Mouse (Mus musculus) forebrain, postnatal 0 days (tissue): ENCODE results near the gene Galnt6. TPM values are rescaled to one million over a fixed set of nuclear protein-coding genes. Genes with fewer than 3 reads are reported as not detected.
"Not testable (repeated sequence)": the region's sequence is repeated elsewhere in the genome, so short reads cannot be mapped to it uniquely, and the experiment has no call there.

Experiments used
- ATAC-seq: fragments of 200-750 bp; cut with Nextera tagmentation; 2 replicates; pipeline ENCODE4 v1.8.0; 2017; ENCODE audit warnings: mild to moderate bottlenecking, moderate library complexity
- DNase-seq: peaks from one replicate; pipeline ENCODE4 v3.0.0-alpha.2; 2015
- H3K27ac ChIP-seq: fragments of 300-500 bp; sonication (generic); 2 replicates; pipeline ENCODE4 v1.5.1; 2014; ENCODE audit warnings: low read depth, mild to moderate bottlenecking, antibody characterized with exemption, low read length, moderate library complexity, mixed read lengths
- H3K27me3 ChIP-seq: fragments of 300-500 bp; sonication (generic); 2 replicates; pipeline ENCODE4 v1.6.1; 2014; ENCODE audit warnings: mild to moderate bottlenecking, low read length, mixed read lengths; ENCODE audit not compliant: insufficient read depth
- H3K36me3 ChIP-seq: fragments of 300-500 bp; sonication (generic); 2 replicates; pipeline ENCODE4 v1.6.1; 2014; ENCODE audit warnings: mild to moderate bottlenecking, moderate library complexity; ENCODE audit not compliant: insufficient read depth
- H3K4me1 ChIP-seq: fragments of 300-500 bp; sonication (generic); 2 replicates; pipeline ENCODE4 v1.6.1; 2014; ENCODE audit warnings: antibody characterized with exemption; ENCODE audit not compliant: insufficient read depth
- H3K4me2 ChIP-seq: fragments of 300-500 bp; sonication (generic); 2 replicates; pipeline ENCODE4 v1.6.1; 2014; ENCODE audit warnings: low read depth, mild to moderate bottlenecking, moderate library complexity
- H3K4me3 ChIP-seq: fragments of 300-500 bp; sonication (generic); 2 replicates; pipeline ENCODE4 v1.5.1; 2014; ENCODE audit warnings: low read depth, low read length, mixed read lengths
- H3K9ac ChIP-seq: fragments of 300-500 bp; sonication (generic); 2 replicates; pipeline ENCODE4 v1.6.1; 2014; ENCODE audit warnings: mild to moderate bottlenecking
- H3K9me3 ChIP-seq: fragments of 300-500 bp; sonication (generic); 2 replicates; pipeline ENCODE4 v1.6.1; 2016; ENCODE audit warnings: low read length
- CTCF ChIP-seq: sonication (generic); IDR thresholded peaks from 2 replicates; pipeline ENCODE4 v1.5.1; 2016; ENCODE audit warnings: antibody characterized with exemption, control low read depth, low read depth
- WGBS: fragments of 180-500 bp; shearing (Covaris S2); extraction: QIAGEN DNeasy Blood & Tissue Kit; methylation state at CpG from one replicate; pipeline ENCODE4 v1.1.7; 2014; 5-methylcytosine and 5-hydroxymethylcytosine counted together
- polyA plus RNA-seq: library from polyadenylated mRNA; unstranded; fragments of >200 nt; fragmentation: Nextera tagmentation; extraction: Ambion mirVana; gene quantifications from 2 replicates; pipeline ENCODE4 v1.2.1, GENCODE M21; 2015
- total RNA-seq: library from RNA; depleted of rRNA; stranded (reverse); fragments of >200 nt; gene quantifications from 2 replicates; pipeline ENCODE4 v1.2.3, GENCODE M21; 2014; rRNA removed

Galnt6 gene
- total RNA-seq (0.77 and 1.5 TPM in 2 replicates), polyA plus RNA-seq (0.24 and 0.47 TPM in 2 replicates)

GRCm38 (mm10) chr15:100729281-100729985 is at the start of gene Galnt6:
Galnt6 (minus strand) TSS chr15:100729376.
- WGBS, result 10% methylated on average over 52 of the region's 57 CpGs
- ATAC-seq (no peak), DNase-seq (no peak)
- Histone ChIP-seq H3K9ac (0 out of 2 replicates have a peak within 1 kb of the TSS, but pooled peaks have one; percentile 10), H3K27me3 (peaks cover 33% of the 10 kb centered on the region), H3K4me1 (no peaks in the 10 kb centered on the region), H3K9me3 (no peaks in the 10 kb centered on the region), H3K4me2 (peak within 1 kb of the TSS; percentile 52), H3K4me3 (peak within 1 kb of the TSS; percentile 30), H3K36me3 (no peaks in the 10 kb centered on the region), H3K27ac (no peak within 1 kb of the TSS)
- TF ChIP-seq CTCF, result no peak

DNA sequence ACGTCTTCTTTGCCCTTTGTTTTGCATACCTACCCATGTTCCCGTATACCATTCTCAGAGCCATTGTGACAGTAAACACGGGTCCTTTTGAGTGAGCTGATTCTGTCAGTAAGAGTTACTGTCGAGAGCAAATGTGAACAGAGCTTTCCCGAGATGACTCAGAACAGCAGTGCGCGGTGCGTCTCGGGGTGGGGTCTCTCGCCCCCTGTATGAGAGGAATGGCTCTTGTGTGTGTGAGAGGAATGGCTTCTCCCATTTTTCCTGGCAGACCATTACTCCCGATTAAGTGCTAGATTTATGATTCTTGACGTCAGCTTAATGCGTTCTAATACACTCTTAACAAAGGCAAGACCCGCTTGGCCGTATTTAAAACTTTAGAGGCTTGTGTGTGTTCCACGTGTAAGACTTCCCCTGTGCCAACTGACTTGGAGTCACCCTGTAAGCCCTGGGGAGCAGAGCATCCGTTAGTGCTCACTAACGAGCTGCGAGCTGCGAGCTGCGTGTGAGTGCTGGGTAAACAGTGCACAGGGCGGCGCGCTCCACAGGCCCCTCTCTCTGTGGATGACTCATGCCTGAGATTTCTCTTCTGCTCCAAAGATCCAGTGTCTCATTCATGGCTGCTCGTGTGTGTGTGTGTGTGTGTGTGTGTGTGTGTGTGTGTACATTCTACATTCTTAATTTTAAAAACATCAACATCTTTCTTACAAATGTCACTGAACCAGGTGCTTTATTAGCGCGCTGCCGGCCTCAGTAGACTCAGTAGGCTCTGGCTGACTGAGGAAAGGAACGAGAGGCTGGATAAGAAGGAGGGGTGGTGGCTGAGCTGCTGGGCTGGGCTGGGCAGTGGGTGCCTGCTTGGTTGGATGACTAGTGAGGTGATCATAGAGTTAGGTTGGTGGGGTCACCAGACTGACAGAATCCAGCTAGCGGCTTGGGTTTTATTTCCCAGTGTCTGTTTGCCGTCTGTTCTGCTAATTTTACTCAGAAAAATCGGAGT is 48.1 kb upstream of the Galnt6 start:
- H3K9me3 ChIP-seq, result no peaks in the 10 kb centered on the region
- H3K4me2 ChIP-seq, result no peak overlapping the region
- ATAC-seq, result peak; percentile 88

DNA sequence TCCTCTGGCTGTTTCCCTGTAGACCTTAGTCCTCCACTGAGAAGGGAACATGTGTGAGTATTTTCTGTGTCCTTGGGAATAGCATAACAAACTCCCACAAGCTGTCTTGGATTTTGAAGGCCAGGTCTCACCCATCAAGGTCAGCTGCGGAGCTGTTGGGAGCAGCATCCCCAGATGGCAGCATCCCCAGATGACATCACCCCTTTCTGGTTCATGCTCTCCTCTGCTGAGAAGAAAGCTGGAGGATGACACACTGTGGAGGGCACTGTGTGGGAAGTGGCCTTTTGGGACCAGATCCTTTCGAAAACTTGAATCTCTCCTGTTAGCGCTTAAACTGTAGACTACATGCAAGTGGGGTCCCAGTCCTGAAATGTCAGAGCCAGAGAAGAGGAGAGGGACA is 47.2 kb upstream of the Galnt6 start:
- Histone ChIP-seq H3K4me1 (no peaks in the 10 kb centered on the region), H3K9ac (no peak overlapping the region), H3K4me2 (no peak overlapping the region), H3K9me3 (no peaks in the 10 kb centered on the region), H3K36me3 (no peaks in the 10 kb centered on the region), H3K27ac (no peak overlapping the region), H3K27me3 (no peaks in the 10 kb centered on the region), H3K4me3 (no peak overlapping the region)
- ATAC-seq (no peak), DNase-seq (no peak)
- WGBS, result 92% methylated on average over 3 of the region's 3 CpGs
- TF ChIP-seq CTCF, result no peak

More for the DNA sequence above, 48.1 kb upstream of the Galnt6 start:
- no peaks in the 10 kb centered on the region for H3K4me1 ChIP-seq
- no peak for TF ChIP-seq CTCF
- 50% methylated on average over 32 of the region's 32 CpGs for WGBS
- H3K9ac ChIP-seq, result no peak overlapping the region
- no peaks in the 10 kb centered on the region for H3K27me3 ChIP-seq
- no peak overlapping the region for H3K27ac ChIP-seq
- no peak overlapping the region for H3K4me3 ChIP-seq
- DNase-seq, result peak; percentile 50
- H3K36me3 ChIP-seq, result no peaks in the 10 kb centered on the region

- Histone ChIP-seq H3K4me1 (no peaks in the 10 kb centered on the region), H3K4me3 (no peak overlapping the region), H3K9ac (no peak overlapping the region), H3K36me3 (no peaks in the 10 kb centered on the region; the same call in 1 of the 2 replicates), H3K9me3 (no peaks in the 10 kb centered on the region), H3K27ac (no peak overlapping the region), H3K4me2 (no peak overlapping the region), H3K27me3 (no peaks in the 10 kb centered on the region)
- no peak for ATAC-seq
- WGBS, result 38% methylated on average over 19 of the region's 19 CpGs
- TF ChIP-seq CTCF, result no peak
- DNase-seq, result no peak
Observed at GRCm38 (mm10) chr15:100775189-100776166, 46.3 kb upstream of the Galnt6 start.

DNA sequence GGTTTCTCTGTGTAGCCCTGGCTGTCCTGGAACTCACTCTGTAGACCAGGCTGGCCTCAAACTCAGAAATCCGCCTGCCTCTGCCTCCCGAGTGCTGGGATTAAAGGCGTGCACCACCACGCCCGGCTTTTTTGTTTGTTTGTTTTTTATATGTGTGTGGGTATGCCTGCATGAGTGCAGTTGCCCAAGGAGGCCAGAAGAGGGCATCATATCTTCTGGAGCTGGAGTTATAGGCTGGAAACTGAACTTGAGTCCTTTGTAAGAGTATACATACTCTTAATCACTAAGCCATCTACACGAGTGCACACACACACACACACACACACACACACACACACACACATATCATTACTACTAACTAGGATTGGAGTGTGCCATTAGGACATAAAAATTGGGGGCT is 44.7 kb upstream of the Galnt6 start:
- 97% methylated on average over 6 of the region's 6 CpGs for WGBS
- H3K4me2 ChIP-seq, H3K9ac ChIP-seq, H3K27me3 ChIP-seq, ATAC-seq, H3K9me3 ChIP-seq, H3K36me3 ChIP-seq, H3K4me1 ChIP-seq, DNase-seq, H3K4me3 ChIP-seq, H3K27ac ChIP-seq: not testable (repeated sequence)
- peak; percentile 15; the same call in 1 of the 2 replicates for TF ChIP-seq CTCF

GRCm38 (mm10) chr15:100772685-100773084 is 43.5 kb upstream of the Galnt6 start:
- 93% methylated on average over 4 of the region's 4 CpGs for WGBS
- Histone ChIP-seq H3K27ac (no peak overlapping the region), H3K36me3 (no peaks in the 10 kb centered on the region; the same call in 1 of the 2 replicates), H3K4me1 (no peaks in the 10 kb centered on the region), H3K4me2 (no peak overlapping the region), H3K4me3 (no peak overlapping the region), H3K27me3 (no peaks in the 10 kb centered on the region), H3K9ac (no peak overlapping the region), H3K9me3 (no peaks in the 10 kb centered on the region)
- ATAC-seq, result no peak
- peak; percentile 32 for TF ChIP-seq CTCF
- no peak for DNase-seq
